Mouse (Mus musculus): Measurements from ENCODE around the gene Fam19a1. TPM values are rescaled to one million over a fixed set of nuclear protein-coding genes. Genes with fewer than 3 reads are reported as not detected.
"Not testable (repeated sequence)": the region's sequence is repeated elsewhere in the genome, so short reads cannot be mapped to it uniquely, and the experiment has no call there.

Fam19a1 gene
- polyA plus RNA-seq, 1 experiment from 2014 or later, result 1.7 TPM

DNA sequence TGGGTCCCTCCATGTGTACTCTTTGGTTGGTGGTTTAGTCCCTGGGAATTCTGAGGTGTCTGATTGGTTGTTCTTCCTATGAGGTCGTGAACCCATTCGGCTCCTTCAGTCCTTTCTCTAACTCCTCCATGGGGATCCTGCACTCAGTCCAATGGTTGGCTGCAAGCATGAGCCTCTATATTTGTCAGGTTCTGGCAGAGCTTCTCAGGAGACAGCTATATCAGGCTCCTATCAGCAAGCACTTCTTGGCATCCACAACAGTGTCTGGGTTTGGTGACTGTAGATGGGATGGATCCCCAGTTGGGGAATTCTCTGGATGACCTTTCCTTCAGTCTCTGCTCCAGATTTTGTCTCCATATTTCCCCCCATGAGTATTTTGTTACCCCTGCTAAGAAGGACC is 86.0 kb downstream of the Fam19a1 start:
- not testable (repeated sequence) for H3K4me2 ChIP-seq (replicated peaks; ENCODE audit: low read depth, low read length); H3K9ac ChIP-seq (ENCODE audit: low read depth, low read length); H3K27ac ChIP-seq (ENCODE audit: low read depth, low read length); H3K27me3 ChIP-seq (ENCODE audit: control insufficient read depth, insufficient read depth, low read length); H3K4me3 ChIP-seq (ENCODE audit: low read depth, low read length); ATAC-seq (ENCODE audit: low FRiP score); H3K4me1 ChIP-seq (replicated peaks; ENCODE audit: control insufficient read depth, insufficient read depth, low read length); DNase-seq (ENCODE audit: low spot score); H3K9me3 ChIP-seq (ENCODE audit: control insufficient read depth, low read length); H3K36me3 ChIP-seq (ENCODE audit: control insufficient read depth, insufficient read depth, low read length)
- whole genome bisulfite sequencing, result 87% methylated on average over 2 of the region's 2 CpGs

DNA sequence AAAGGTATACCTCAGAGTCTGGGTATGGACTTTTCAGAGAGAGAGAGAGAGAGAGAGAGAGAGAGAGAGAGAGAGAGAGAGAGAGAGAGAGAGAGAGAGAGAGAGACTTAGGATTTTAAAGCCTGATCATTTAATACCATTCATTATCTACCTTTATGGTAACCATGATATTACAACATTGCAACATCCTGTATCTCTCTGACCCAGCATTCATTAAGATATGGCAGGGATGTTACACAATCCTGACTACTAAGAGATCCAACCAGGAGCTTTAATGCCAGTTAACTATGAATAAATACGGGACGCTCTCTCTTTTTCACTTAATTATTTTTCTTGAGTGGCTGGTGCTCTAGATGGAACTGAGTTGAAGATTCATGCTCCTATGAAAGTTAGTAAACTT is 92.4 kb downstream of the Fam19a1 start:
- Histone ChIP-seq H3K9me3 (ENCODE audit: control insufficient read depth, low read length) (no peaks in the 10 kb centered on the region), H3K4me2 (replicated peaks; ENCODE audit: low read depth, low read length) (no peak overlapping the region), H3K4me3 (ENCODE audit: low read depth, low read length) (no peak overlapping the region), H3K4me1 (replicated peaks; ENCODE audit: control insufficient read depth, insufficient read depth, low read length) (no peaks in the 10 kb centered on the region), H3K9ac (ENCODE audit: low read depth, low read length) (no peak overlapping the region), H3K27me3 (ENCODE audit: control insufficient read depth, insufficient read depth, low read length) (no peaks in the 10 kb centered on the region), H3K27ac (ENCODE audit: low read depth, low read length) (no peak overlapping the region), H3K36me3 (ENCODE audit: control insufficient read depth, insufficient read depth, low read length) (no peaks in the 10 kb centered on the region)
- no peak for DNase-seq (ENCODE audit: low spot score)
- 91% methylated on average over 2 of the region's 2 CpGs for WGBS
- no peak for ATAC-seq (ENCODE audit: low FRiP score)

DNA sequence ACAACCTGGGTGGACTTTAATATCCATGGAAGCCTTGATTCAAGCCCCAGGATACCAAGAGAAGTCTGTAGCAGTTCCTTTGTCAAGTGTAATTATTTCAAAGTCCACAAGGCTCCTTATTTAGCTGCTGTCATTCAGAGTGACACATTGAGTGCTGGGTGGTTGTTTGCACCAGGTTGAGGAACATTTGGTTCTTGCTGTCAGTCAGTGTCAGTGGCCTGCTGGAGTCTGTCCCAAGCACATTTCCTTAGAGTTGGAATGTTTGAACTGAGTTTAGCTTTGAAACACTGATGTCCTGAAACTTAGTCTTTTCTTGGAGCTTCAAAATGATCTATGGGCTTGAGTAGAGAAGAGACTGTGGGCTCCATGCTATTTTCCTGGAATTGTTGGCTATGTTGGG is 121.9 kb downstream of the Fam19a1 start:
- Histone ChIP-seq H3K9ac (ENCODE audit: low read depth, low read length) (no peak overlapping the region), H3K27me3 (ENCODE audit: control insufficient read depth, insufficient read depth, low read length) (no peaks in the 10 kb centered on the region), H3K9me3 (ENCODE audit: control insufficient read depth, low read length) (no peaks in the 10 kb centered on the region), H3K36me3 (ENCODE audit: control insufficient read depth, insufficient read depth, low read length) (no peaks in the 10 kb centered on the region), H3K27ac (ENCODE audit: low read depth, low read length) (no peak overlapping the region), H3K4me3 (ENCODE audit: low read depth, low read length) (no peak overlapping the region), H3K4me1 (replicated peaks; ENCODE audit: control insufficient read depth, insufficient read depth, low read length) (no peaks in the 10 kb centered on the region), H3K4me2 (replicated peaks; ENCODE audit: low read depth, low read length) (no peak overlapping the region)
- ATAC-seq (ENCODE audit: low FRiP score) (no peak), DNase-seq (ENCODE audit: low spot score) (no peak)

DNA sequence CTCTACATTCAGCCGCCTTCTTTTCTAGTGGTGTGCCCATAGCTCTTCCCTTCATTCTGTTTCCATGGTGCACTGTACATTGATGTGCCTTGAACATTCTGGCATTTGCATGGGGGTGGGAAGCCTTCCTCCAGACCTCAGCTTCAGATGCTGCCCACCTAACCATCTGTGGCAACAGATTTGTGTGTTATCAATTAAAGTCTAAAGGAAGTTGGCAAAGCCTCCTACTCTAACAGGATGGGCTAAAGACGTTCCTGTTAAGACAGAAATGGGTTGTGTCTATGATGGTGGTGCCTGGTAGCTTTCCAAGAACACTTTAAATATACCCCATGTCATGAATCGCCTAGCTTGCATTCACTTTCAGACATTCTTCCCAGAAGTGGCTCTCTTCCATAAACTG is 131.4 kb downstream of the Fam19a1 start:
- no peak overlapping the region for H3K27ac ChIP-seq (ENCODE audit: low read depth, low read length)
- H3K9ac ChIP-seq (ENCODE audit: low read depth, low read length), result no peak overlapping the region
- ATAC-seq (ENCODE audit: low FRiP score), result no peak
- H3K4me3 ChIP-seq (ENCODE audit: low read depth, low read length), result no peak overlapping the region
- H3K27me3 ChIP-seq (ENCODE audit: control insufficient read depth, insufficient read depth, low read length), result no peaks in the 10 kb centered on the region
- no peaks in the 10 kb centered on the region for H3K4me1 ChIP-seq (replicated peaks; ENCODE audit: control insufficient read depth, insufficient read depth, low read length)
- no peaks in the 10 kb centered on the region for H3K36me3 ChIP-seq (ENCODE audit: control insufficient read depth, insufficient read depth, low read length)
- no peak for DNase-seq (ENCODE audit: low spot score)
- H3K4me2 ChIP-seq (replicated peaks; ENCODE audit: low read depth, low read length), result no peak overlapping the region
- no peaks in the 10 kb centered on the region for H3K9me3 ChIP-seq (ENCODE audit: control insufficient read depth, low read length)
- WGBS, result 85% methylated on average over 3 of the region's 3 CpGs

DNA sequence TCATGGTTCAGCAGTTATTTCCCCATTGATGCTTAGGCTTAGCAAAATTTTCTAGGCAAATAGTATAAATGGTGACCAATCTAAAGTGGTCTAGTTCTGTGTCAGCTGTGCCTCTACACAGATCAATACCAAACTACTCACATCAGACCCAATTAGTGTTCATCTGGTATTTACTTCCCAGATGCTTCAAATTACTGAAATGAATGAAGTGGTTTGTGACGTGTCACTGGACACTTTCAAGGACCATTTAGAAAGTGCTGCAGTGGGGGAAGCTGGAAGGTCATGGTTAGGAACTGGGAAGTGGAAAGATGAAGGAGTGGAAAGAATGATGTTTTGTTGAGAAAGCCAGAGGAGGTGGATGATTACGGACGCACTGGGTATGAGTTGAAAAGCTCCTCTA is 139.0 kb downstream of the Fam19a1 start:
- Histone ChIP-seq H3K4me1 (replicated peaks; ENCODE audit: control insufficient read depth, insufficient read depth, low read length) (no peaks in the 10 kb centered on the region), H3K27ac (ENCODE audit: low read depth, low read length) (no peak overlapping the region), H3K4me2 (replicated peaks; ENCODE audit: low read depth, low read length) (no peak overlapping the region), H3K9me3 (ENCODE audit: control insufficient read depth, low read length) (no peaks in the 10 kb centered on the region), H3K27me3 (ENCODE audit: control insufficient read depth, insufficient read depth, low read length) (no peaks in the 10 kb centered on the region), H3K9ac (ENCODE audit: low read depth, low read length) (no peak overlapping the region), H3K4me3 (ENCODE audit: low read depth, low read length) (no peak overlapping the region), H3K36me3 (ENCODE audit: control insufficient read depth, insufficient read depth, low read length) (no peaks in the 10 kb centered on the region)
- 63% methylated on average over 3 of the region's 3 CpGs for WGBS
- ATAC-seq (ENCODE audit: low FRiP score) (no peak), DNase-seq (ENCODE audit: low spot score) (no peak)

DNA sequence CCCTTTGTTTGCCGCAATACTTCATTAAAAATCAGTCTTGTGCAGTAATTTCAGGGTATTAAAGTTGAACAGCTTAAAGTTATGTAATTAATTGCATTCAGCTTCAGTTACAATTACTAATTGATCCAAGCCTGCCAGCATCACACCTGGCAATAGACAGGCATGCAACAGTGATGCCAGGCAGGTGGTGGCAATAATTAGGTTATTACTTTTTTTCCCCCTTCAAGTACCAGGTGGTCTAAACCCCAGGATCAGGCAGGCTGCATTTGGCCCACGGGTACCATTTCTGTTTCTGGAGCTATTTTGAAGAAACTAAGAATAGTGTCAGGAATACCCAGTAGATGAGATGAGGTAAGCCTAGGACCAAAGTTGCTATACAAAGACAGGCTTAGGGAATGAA is 141.9 kb downstream of the Fam19a1 start:
- no peak overlapping the region for H3K4me3 ChIP-seq (ENCODE audit: low read depth, low read length)
- H3K9me3 ChIP-seq (ENCODE audit: control insufficient read depth, low read length), result no peaks in the 10 kb centered on the region
- DNase-seq (ENCODE audit: low spot score) (no peak), ATAC-seq (ENCODE audit: low FRiP score) (no peak)
- H3K36me3 ChIP-seq (ENCODE audit: control insufficient read depth, insufficient read depth, low read length), result no peaks in the 10 kb centered on the region
- H3K27me3 ChIP-seq (ENCODE audit: control insufficient read depth, insufficient read depth, low read length), result no peaks in the 10 kb centered on the region
- WGBS, result 86% methylated on average over 2 of the region's 2 CpGs
- H3K4me1 ChIP-seq (replicated peaks; ENCODE audit: control insufficient read depth, insufficient read depth, low read length), result no peaks in the 10 kb centered on the region
- no peak overlapping the region for H3K9ac ChIP-seq (ENCODE audit: low read depth, low read length)
- H3K27ac ChIP-seq (ENCODE audit: low read depth, low read length), result no peak overlapping the region
- H3K4me2 ChIP-seq (replicated peaks; ENCODE audit: low read depth, low read length), result no peak overlapping the region

DNA sequence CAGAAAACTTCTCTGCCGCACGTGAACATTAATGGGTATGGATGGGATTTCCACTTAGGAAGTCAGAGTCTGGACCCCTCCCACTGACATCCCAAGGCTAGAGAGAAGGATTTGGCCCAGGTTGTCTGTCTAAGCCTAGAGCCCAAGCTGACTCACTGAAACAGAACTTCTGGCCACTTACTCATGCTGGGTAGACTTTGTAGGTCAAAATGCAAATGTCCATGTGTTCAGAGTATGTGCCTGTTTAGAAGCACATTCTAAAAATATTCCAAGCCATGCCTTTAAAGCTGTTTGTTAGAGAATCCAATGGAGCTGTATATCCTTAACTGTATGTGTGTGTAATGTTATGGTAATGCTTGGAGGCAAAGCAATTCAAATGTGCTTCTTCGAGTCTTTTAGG is 145.7 kb downstream of the Fam19a1 start:
- 92% methylated on average over 3 of the region's 3 CpGs for WGBS
- no peak overlapping the region for H3K4me2 ChIP-seq (replicated peaks; ENCODE audit: low read depth, low read length)
- H3K4me3 ChIP-seq (ENCODE audit: low read depth, low read length), result no peak overlapping the region
- DNase-seq (ENCODE audit: low spot score) (no peak), ATAC-seq (ENCODE audit: low FRiP score) (no peak)
- no peaks in the 10 kb centered on the region for H3K36me3 ChIP-seq (ENCODE audit: control insufficient read depth, insufficient read depth, low read length)
- no peak overlapping the region for H3K27ac ChIP-seq (ENCODE audit: low read depth, low read length)
- no peaks in the 10 kb centered on the region for H3K9me3 ChIP-seq (ENCODE audit: control insufficient read depth, low read length)
- H3K9ac ChIP-seq (ENCODE audit: low read depth, low read length), result no peak overlapping the region
- H3K27me3 ChIP-seq (ENCODE audit: control insufficient read depth, insufficient read depth, low read length), result no peaks in the 10 kb centered on the region
- H3K4me1 ChIP-seq (replicated peaks; ENCODE audit: control insufficient read depth, insufficient read depth, low read length), result no peaks in the 10 kb centered on the region

DNA sequence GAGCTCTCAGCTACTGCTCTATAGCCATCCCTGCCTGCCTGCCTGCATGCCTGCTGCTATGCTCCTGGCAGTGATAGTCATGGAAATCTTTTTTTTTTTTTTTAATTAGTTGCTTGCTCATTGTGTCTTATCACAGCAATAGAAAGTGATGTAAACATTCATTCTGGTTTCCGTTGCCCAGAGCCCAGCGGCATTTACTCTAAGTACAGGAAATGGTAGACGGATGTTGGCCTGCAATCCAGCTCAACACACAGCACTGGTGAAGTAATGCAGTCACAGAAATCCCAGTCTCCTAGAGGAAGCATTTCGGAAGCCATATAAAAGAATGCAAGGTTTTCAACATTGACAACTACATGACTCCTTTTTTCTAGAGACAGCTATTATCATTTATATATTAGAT is 153.5 kb downstream of the Fam19a1 start:
- ATAC-seq (ENCODE audit: low FRiP score) (no peak), DNase-seq (ENCODE audit: low spot score) (no peak)
- Histone ChIP-seq H3K4me1 (replicated peaks; ENCODE audit: control insufficient read depth, insufficient read depth, low read length) (no peaks in the 10 kb centered on the region), H3K4me3 (ENCODE audit: low read depth, low read length) (no peak overlapping the region), H3K4me2 (replicated peaks; ENCODE audit: low read depth, low read length) (no peak overlapping the region), H3K27me3 (ENCODE audit: control insufficient read depth, insufficient read depth, low read length) (no peaks in the 10 kb centered on the region), H3K27ac (ENCODE audit: low read depth, low read length) (no peak overlapping the region), H3K9me3 (ENCODE audit: control insufficient read depth, low read length) (no peaks in the 10 kb centered on the region), H3K9ac (ENCODE audit: low read depth, low read length) (no peak overlapping the region), H3K36me3 (ENCODE audit: control insufficient read depth, insufficient read depth, low read length) (no peaks in the 10 kb centered on the region)
- WGBS, result 97% methylated on average over 4 of the region's 4 CpGs

DNA sequence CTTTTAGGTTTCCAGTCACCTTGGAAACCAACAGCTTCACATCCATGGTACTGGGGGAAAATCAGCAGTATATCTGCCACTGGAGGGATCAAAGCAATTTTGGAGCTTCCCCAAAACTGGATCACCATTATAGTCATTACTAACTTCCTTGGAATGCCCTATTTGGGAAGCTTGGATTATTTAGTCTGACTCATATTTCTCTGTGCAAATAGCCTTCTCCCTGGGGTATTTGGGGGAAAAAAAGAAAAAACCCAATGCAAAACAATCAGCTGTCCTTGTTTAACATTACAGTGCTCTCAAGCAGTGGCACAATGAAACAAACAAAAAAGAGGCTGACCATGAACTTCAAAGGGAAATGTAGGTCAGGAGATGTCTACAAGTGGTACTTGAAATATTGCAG is 155.8 kb downstream of the Fam19a1 start:
- Histone ChIP-seq H3K4me1 (replicated peaks; ENCODE audit: control insufficient read depth, insufficient read depth, low read length) (no peaks in the 10 kb centered on the region), H3K27me3 (ENCODE audit: control insufficient read depth, insufficient read depth, low read length) (no peaks in the 10 kb centered on the region), H3K9me3 (ENCODE audit: control insufficient read depth, low read length) (no peaks in the 10 kb centered on the region), H3K9ac (ENCODE audit: low read depth, low read length) (no peak overlapping the region), H3K4me3 (ENCODE audit: low read depth, low read length) (no peak overlapping the region), H3K4me2 (replicated peaks; ENCODE audit: low read depth, low read length) (no peak overlapping the region), H3K27ac (ENCODE audit: low read depth, low read length) (no peak overlapping the region), H3K36me3 (ENCODE audit: control insufficient read depth, insufficient read depth, low read length) (no peaks in the 10 kb centered on the region)
- no peak for DNase-seq (ENCODE audit: low spot score)
- no peak for ATAC-seq (ENCODE audit: low FRiP score)

All from hindbrain, embryonic 11.5 days (tissue).